Mouse (Mus musculus): ENCODE data around the gene Defb25. TPM values are rescaled to one million over a fixed set of nuclear protein-coding genes. Genes with fewer than 3 reads are reported as not detected.
"Not testable (repeated sequence)": the region's sequence is repeated elsewhere in the genome, so short reads cannot be mapped to it uniquely, and the experiment has no call there.

The Defb25 gene
- 2.0 TPM in 1 of 2 replicates, not detected in the other for polyA plus RNA-seq (2015; fragmentation: Nextera tagmentation; extraction: Ambion mirVana)

DNA sequence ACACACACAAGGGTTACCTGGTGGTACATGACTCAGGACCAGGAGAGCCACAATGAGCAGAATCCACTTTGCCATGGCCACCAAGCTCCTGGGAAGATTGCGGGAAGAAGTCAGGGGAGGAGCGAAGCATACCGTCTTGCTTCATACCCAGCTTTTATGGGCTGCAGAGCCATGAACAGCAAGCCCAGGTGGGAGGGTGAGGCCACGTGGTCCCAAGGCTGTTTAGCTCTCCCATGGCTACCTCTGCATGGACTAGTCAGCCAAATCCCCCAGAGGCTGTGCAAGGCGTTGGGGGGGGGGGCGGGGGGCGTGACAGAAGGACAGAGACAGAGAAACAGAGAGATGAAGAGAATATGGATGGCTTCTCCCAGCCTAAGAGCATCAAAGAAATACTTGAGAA lies at the start of gene Defb25:
Gene Defb25, minus strand, starts transcription at position 101 of the 400 bp plus-strand sequence.
- no peaks in the 10 kb centered on the region for H3K9me3 ChIP-seq
- 70% methylated on average over 7 of the region's 7 CpGs for WGBS
- no peak within 1 kb of the TSS for H3K4me3 ChIP-seq
- ATAC-seq (ENCODE audit: low FRiP score, low read depth): no peak
- peaks cover 40% of the 10 kb centered on the region for H3K27me3 ChIP-seq
- no peak within 1 kb of the TSS for H3K27ac ChIP-seq
- no peak within 1 kb of the TSS for H3K9ac ChIP-seq
- no peak within 1 kb of the TSS for H3K4me2 ChIP-seq (replicated peaks)
- peaks cover 15% of the 10 kb centered on the region for H3K4me1 ChIP-seq
- H3K36me3 ChIP-seq: no peaks in the 10 kb centered on the region

DNA sequence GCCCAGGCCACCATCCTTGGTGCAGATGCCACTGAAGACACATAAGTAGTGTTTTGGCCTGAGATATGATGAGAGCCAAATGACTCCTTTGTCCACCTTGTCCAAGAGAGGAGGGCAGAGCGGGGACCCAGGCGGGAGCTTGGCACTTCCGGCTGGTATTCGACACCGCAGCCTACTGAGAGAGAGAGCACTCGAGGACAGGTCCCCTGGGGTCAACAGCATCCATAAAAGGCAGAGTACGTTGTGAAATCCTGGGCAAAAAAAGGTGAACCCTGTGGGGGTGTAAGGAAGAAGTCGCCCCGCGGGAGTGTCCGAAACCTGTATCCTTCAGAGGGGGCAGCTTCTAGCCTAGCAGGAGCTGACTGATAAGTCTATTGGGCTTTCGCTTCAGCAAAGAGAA lies 49.3 kb upstream of the Defb25 start:
- H3K27me3 ChIP-seq: no peaks in the 10 kb centered on the region
- no peaks in the 10 kb centered on the region for H3K9me3 ChIP-seq
- no peak for ATAC-seq (ENCODE audit: low FRiP score, low read depth)
- WGBS: 76% methylated on average over 12 of the region's 12 CpGs
- peaks cover 57% of the 10 kb centered on the region for H3K4me1 ChIP-seq
- peak overlapping the region; percentile 98 for H3K9ac ChIP-seq
- H3K27ac ChIP-seq: no peak overlapping the region
- peak overlapping the region; percentile 78 for H3K4me2 ChIP-seq (replicated peaks)
- H3K4me3 ChIP-seq: peak overlapping the region; percentile 98
- H3K36me3 ChIP-seq: peaks cover 49% of the 10 kb centered on the region

DNA sequence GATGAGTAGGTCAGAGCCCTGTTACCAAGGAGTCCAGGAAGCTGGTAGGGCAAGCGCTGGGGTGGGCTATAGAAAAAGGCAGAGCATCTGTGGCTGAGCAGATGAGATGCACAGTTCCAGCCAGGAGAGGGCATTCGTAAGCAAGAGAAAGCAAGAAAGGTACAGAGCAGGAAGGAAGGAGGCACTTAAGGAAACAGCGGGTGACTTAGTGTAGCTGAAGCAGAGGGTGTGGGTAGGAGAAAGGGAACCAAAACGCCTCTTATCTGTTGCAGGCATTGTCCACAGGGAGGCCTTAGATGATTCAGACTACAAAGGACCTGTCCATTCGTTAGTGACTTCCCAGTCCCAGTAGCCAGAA lies 48.8 kb upstream of the Defb25 start:
- Histone ChIP-seq H3K27ac (0 out of 2 replicates have a peak overlapping the region, but pooled peaks have one; percentile 98), H3K27me3 (no peaks in the 10 kb centered on the region), H3K4me2 (replicated peaks) (peak overlapping the region; percentile 78), H3K9ac (peak overlapping the region; percentile 98), H3K36me3 (peaks cover 44% of the 10 kb centered on the region), H3K9me3 (no peaks in the 10 kb centered on the region), H3K4me3 (peak overlapping the region; percentile 98), H3K4me1 (peaks cover 57% of the 10 kb centered on the region)
- WGBS: 31% methylated on average over 5 of the region's 5 CpGs
- ATAC-seq (ENCODE audit: low FRiP score, low read depth): 0 out of 2 replicates have a peak, but pooled peaks have one; percentile 19

DNA sequence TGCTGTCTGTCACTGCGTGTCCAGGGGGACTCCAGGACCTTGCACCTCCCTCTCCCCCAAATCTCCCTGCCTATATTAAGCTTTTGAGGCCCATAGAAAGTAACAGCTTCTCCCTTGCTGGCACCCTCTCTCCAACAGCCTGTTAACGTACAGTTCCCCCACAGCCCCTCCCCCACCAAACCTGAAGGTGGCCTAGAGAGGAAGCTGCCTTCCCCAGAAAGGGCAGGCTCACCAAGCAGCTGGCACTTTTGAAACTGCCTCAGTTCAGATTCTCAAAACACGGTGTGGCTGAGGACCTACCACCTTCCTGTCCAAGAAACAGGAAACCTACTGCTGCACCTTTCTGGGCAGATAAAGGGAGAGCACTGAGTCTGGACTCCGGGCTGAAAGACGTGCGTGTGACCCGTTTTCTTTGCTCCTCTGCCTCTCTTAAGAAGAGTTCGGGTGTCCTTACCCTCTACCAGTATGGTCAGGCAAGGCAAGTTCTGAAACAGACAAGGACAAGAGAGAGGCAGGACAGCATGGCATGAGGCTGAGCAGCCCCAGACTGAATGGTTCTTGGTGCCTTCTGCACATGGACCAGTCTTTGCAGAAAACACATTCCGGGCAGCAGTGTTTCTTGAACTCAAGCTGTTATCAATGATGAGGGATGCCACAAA lies 48.3 kb upstream of the Defb25 start:
- 58% methylated on average over 9 of the region's 9 CpGs for WGBS
- Histone ChIP-seq H3K9ac (peak overlapping the region; percentile 98), H3K4me1 (peaks cover 57% of the 10 kb centered on the region), H3K9me3 (no peaks in the 10 kb centered on the region), H3K36me3 (peaks cover 39% of the 10 kb centered on the region), H3K4me2 (replicated peaks) (peak overlapping the region; percentile 78), H3K4me3 (peak overlapping the region; percentile 98), H3K27ac (peak overlapping the region; percentile 98), H3K27me3 (no peaks in the 10 kb centered on the region)
- no peak for ATAC-seq (ENCODE audit: low FRiP score, low read depth)

DNA sequence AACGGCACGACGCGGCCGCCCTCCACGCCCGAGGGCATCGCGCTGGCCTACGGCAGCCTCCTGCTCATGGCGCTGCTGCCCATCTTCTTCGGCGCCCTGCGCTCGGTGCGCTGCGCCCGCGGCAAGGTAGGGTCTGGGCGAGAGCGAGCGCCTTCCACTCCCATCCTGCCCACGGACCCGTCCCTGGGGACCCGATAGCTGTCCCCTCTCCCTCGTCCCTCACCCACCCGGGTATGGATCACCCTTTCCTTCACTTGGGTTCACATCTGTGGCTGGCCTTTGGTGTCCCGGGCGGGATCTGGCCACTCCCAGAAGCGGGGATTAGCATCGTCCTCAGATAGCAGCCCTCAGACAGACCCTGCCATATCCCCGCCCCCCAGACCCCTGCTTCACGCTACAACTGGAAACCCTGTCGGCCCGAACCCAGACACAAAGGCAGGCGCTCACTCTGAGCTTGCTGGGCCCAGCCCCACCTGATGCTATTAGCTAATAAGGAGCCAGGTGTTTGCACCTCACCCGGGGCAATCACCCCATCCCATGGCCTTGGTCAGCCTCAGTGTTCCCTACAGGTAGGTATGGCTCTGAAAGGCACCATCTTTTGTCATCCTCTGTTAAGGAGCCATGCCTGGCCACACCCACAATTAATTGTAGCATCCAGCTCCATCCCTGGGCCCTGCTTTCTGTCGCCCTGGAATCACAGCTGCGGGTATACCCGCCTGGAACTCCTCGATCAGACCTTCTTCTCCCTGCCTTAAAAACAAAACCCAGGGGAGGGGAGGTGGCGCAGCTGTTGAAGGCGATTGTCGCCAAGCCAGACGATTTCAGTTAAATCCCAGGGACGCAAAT lies 47.0 kb upstream of the Defb25 start:
- peaks cover 44% of the 10 kb centered on the region for H3K4me1 ChIP-seq
- H3K27ac ChIP-seq: peak overlapping the region; percentile 98
- peak overlapping the region; percentile 78 for H3K4me2 ChIP-seq (replicated peaks)
- under 1% methylated on average over 46 of the region's 46 CpGs for WGBS
- H3K9me3 ChIP-seq: no peaks in the 10 kb centered on the region
- peak overlapping the region; percentile 98 for H3K4me3 ChIP-seq
- peak overlapping the region; percentile 98 for H3K9ac ChIP-seq
- ATAC-seq (ENCODE audit: low FRiP score, low read depth): peak; percentile 80
- H3K36me3 ChIP-seq: peaks cover 26% of the 10 kb centered on the region
- no peaks in the 10 kb centered on the region for H3K27me3 ChIP-seq

DNA sequence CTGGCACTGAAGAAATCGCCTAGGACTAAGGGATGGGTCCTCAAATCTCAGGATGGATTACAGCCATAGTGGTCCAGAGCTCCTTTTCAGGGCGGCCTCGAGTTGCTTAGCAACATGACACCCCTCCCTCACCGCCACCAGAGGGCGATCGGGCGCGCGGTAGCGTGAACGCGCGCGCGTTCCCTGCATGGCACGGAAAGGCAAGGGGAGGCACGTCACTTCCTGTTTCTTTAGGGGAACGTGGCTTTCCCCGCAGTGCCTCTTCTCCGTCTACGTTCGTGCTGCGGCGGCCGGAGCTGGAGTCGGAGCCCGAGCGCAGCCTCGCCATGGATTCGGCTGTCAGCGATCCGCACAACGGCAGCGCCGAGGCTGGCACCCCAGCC lies 46.4 kb upstream of the Defb25 start, which contains the start of gene H13:
Gene H13, plus strand, starts transcription at position 206 of the 383 bp plus-strand sequence.
- Histone ChIP-seq H3K4me3 (peak within 1 kb of the TSS; percentile 98), H3K27ac (peak within 1 kb of the TSS; percentile 98), H3K4me1 (peaks cover 38% of the 10 kb centered on the region), H3K9ac (peak within 1 kb of the TSS; percentile 98), H3K4me2 (replicated peaks) (peak within 1 kb of the TSS; percentile 78), H3K9me3 (no peaks in the 10 kb centered on the region), H3K27me3 (0 out of 2 replicates have a peak, but pooled peaks cover 2% of the 10 kb centered on the region), H3K36me3 (peaks cover 22% of the 10 kb centered on the region)
- peak; percentile 75 for ATAC-seq (ENCODE audit: low FRiP score, low read depth)
- under 1% methylated on average over 35 of the region's 35 CpGs for WGBS

DNA sequence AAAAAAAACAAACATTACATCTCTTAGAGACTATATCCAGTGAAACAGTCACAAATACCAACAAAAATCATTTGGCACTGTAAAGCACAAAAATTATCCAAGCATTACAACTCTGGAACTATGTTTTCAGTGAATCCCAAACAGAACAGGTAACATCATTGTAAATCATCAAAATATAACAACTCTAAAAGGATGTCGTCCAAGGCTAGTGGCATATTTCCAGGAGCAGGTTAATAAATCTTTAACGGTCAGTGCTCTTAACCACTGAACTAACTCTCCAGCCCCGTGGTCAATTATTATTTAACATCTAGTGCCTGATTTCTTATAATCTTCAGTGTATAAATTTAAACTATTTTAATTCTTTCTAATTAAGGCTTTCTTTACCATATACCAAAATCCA lies 43.3 kb upstream of the Defb25 start:
- not testable (repeated sequence) for H3K27me3 ChIP-seq; H3K36me3 ChIP-seq; H3K4me3 ChIP-seq; ATAC-seq (ENCODE audit: low FRiP score, low read depth); H3K27ac ChIP-seq; H3K9me3 ChIP-seq; H3K9ac ChIP-seq; H3K4me2 ChIP-seq (replicated peaks)
- 66% methylated on average over 3 of the region's 3 CpGs for WGBS
- H3K4me1 ChIP-seq: peaks cover 10% of the 10 kb centered on the region

DNA sequence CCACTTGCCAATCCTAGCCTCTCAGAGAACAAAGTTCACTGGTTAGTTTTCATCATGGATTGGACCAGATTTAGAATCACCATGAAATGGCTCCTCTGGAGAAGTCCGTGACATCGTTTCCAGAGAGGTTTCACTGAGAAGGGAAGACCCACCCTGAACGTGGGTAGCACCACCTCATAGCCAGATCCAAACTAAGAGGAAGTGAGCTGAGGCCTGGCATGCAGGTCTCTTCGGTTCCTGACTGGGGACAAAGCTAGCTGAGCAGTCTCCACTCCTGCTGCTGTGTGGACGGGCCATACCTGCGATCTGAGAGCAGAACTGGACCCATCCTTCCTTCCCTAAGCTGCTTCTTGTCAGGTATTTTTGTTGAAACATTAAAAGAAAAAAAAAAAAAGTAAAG lies 38.3 kb upstream of the Defb25 start:
- Histone ChIP-seq H3K9me3 (no peaks in the 10 kb centered on the region), H3K4me1 (no peaks in the 10 kb centered on the region), H3K4me3 (no peak overlapping the region), H3K36me3 (no peaks in the 10 kb centered on the region), H3K9ac (no peak overlapping the region), H3K27me3 (0 out of 2 replicates have a peak, but pooled peaks cover 2% of the 10 kb centered on the region), H3K4me2 (replicated peaks) (no peak overlapping the region), H3K27ac (no peak overlapping the region)
- no peak for ATAC-seq (ENCODE audit: low FRiP score, low read depth)
- WGBS: 76% methylated on average over 6 of the region's 6 CpGs

DNA sequence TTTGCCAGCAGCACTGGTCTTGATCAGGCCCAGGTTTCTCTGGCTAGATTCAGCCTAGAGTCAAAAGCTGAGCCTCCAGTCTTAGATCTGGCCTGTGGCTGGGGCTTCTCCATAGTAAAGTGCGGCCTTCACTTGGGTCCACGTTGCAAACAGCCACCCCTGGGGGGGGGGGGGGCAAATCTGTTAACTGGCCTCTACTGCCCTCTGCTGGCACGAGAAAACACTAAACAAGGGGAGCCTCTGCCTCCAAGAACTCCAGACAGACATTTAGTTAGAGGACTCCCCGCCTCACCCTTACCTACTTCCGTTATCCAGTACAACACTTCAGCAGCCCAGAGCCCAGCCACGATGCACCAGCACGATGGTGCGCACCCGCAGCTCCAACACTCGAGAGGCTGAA lies 34.5 kb upstream of the Defb25 start:
- H3K9me3 ChIP-seq: no peaks in the 10 kb centered on the region
- ATAC-seq (ENCODE audit: low FRiP score, low read depth): no peak
- no peak overlapping the region for H3K4me3 ChIP-seq
- no peaks in the 10 kb centered on the region for H3K36me3 ChIP-seq
- H3K4me1 ChIP-seq: no peaks in the 10 kb centered on the region
- no peaks in the 10 kb centered on the region for H3K27me3 ChIP-seq
- H3K9ac ChIP-seq: no peak overlapping the region
- H3K27ac ChIP-seq: no peak overlapping the region
- 62% methylated on average over 10 of the region's 10 CpGs for WGBS
- H3K4me2 ChIP-seq (replicated peaks): no peak overlapping the region

DNA sequence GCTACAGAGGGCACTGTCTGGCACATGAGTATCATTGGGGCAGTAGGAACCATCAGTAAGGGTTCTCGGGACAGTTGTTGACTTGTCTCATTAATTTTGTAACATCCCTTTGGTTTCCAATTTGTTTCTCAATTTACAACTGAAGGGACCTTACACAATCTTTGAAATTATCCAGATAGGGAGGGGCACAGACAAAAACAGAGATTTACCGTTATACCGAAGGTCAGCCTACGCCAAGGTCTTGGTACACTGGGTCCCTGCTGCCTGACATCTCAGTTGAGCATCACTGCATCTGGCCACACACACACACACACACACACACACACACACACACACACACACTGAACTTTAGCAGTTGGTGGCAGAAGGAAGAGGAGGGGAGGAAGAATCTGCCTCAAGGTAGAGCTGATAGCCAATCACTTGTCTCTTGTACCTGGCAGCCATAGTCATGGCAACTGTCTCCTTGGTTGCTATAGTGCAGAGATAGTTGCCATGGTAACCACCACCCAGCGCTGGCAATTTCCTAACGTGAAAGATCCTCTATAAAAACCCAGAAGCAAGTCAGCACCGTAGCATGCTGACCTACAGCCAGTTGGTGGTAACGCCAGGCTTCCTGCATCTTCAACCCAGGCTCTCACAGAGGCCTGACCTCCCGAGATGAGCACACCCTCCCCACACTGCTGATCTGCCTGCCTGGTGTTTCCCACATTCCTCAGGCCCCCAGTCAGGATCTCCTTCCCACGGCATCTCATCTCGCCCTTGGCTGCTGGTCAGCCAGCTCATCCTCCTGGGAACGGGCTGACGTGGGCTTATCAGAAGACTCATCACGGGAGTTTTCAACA lies 31.2 kb upstream of the Defb25 start:
- no peaks in the 10 kb centered on the region for H3K36me3 ChIP-seq
- H3K4me1 ChIP-seq: no peaks in the 10 kb centered on the region
- H3K27me3 ChIP-seq: no peaks in the 10 kb centered on the region
- no peak overlapping the region for H3K9ac ChIP-seq
- no peaks in the 10 kb centered on the region for H3K9me3 ChIP-seq
- H3K27ac ChIP-seq: no peak overlapping the region
- whole genome bisulfite sequencing: 44% methylated on average over 14 of the region's 14 CpGs
- H3K4me2 ChIP-seq (replicated peaks): no peak overlapping the region
- ATAC-seq (ENCODE audit: low FRiP score, low read depth): no peak
- no peak overlapping the region for H3K4me3 ChIP-seq

DNA sequence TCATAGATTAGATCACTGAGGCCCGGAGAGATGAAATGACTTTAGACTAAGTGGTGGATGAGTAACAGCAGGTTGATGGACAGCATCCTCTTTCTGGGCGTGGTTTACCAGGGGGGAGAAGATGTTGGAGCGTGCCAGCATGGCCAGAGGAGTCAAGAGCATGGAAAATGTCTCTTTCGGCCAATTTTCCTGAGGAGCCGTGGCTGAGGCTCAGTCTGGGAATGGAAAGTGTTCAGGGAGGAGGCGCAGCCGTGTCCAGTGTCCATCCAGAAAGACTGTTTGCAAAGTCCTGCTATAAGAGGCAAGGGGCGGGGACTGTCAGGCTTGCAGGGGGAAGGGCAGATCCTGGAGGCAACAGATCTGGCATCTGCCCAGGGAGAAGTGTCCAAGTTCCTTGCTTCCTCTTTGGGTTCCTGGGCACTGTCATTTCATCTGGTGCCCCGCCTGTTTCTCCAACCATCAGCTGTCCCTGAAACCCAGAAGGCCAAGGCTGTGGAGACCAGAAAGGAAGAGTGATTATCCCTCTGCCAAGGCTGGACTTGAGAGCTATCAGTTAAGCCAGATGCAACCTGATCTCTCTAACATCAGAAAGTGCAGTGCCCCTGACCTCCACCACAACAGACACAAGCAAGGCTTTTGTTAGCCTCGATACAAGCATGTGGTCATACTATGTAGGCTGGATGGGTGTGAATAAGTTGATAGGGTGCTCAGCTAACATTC lies 30.2 kb upstream of the Defb25 start:
- 69% methylated on average over 10 of the region's 10 CpGs for WGBS
- H3K4me2 ChIP-seq (replicated peaks): no peak overlapping the region

More for the DNA sequence above, 30.2 kb upstream of the Defb25 start:
- no peaks in the 10 kb centered on the region for H3K27me3 ChIP-seq
- no peaks in the 10 kb centered on the region for H3K9me3 ChIP-seq
- no peaks in the 10 kb centered on the region for H3K36me3 ChIP-seq
- no peak overlapping the region for H3K27ac ChIP-seq
- H3K9ac ChIP-seq: no peak overlapping the region
- H3K4me3 ChIP-seq: no peak overlapping the region
- H3K4me1 ChIP-seq: no peaks in the 10 kb centered on the region
- ATAC-seq (ENCODE audit: low FRiP score, low read depth): no peak

Measured in limb, embryonic 13.5 days (tissue).